Mouse (Mus musculus): ENCODE results near the gene Fam114a2. TPM values are rescaled to one million over a fixed set of nuclear protein-coding genes. Genes with fewer than 3 reads are reported as not detected.

Gene Fam114a2
- polyA plus RNA-seq (2014; fragmentation: Illumina TruSeq; extraction: RNeasy Lipid Tissue Mini Kit (QIAGEN cat#74804); ENCODE audit: low read depth, low replicate concordance): 108 TPM

DNA sequence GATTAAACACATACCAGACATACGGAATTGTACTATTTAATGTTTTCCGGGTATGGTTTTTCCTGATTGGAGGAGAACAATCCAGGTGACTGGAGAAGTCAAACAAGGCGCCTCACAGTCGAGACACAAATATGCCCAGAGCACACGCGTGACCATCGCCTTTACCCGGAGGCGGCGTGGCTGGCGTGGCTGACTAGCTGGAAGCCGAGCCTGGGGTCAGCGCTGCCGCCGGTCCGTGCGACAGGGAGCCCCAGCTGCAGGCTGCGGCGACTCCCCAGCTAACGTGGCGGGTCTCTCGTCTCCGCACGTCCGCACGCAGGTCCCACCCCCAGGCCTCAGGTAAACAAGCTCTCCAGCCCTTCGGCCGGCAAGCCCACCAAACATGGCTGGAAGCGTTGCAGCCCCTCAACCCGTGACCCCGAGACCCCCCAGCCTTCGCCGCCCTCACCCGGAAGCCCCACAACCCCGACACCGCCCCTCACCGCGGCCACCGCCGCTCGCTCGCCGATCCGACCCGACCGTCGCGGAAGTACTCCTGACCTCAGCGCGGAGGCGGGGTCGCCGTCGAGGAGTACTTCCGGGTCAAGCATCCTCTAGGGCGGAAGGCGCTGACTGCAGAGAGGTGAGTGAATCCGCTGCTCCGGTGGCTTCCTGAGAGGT lies at the start of gene Fam114a2, which contains the start of gene Mfap3:
Gene Fam114a2, minus strand, starts transcription at position 527 of the 660 bp plus-strand sequence.
Gene Mfap3, plus strand, starts transcription at position 574 of the 660 bp plus-strand sequence.

Other genes with a start within 250 kb of the Fam114a2 start
- gene Mfap3, start within 50 bp of the Fam114a2 start, polyA plus RNA-seq (2014; fragmentation: Illumina TruSeq; extraction: RNeasy Lipid Tissue Mini Kit (QIAGEN cat#74804); ENCODE audit: low read depth, low replicate concordance): 36.4 TPM
- 4.8 TPM for gene Galnt10, start 126.8 kb upstream of the Fam114a2 start, polyA plus RNA-seq (2014; fragmentation: Illumina TruSeq; extraction: RNeasy Lipid Tissue Mini Kit (QIAGEN cat#74804); ENCODE audit: low read depth, low replicate concordance)